Mouse (Mus musculus) heart, embryonic 11.5 days (tissue): ENCODE results near the gene Ucp3. TPM values are rescaled to one million over a fixed set of nuclear protein-coding genes. Genes with fewer than 3 reads are reported as not detected.

Experiments used
- ATAC-seq: fragments of 200-750 bp; cut with Nextera tagmentation; replicated peaks from 2 replicates; pipeline ENCODE4 v1.8.0; 2017; ENCODE audit warnings: moderate library complexity; ENCODE audit not compliant: insufficient number of reproducible peaks, low FRiP score, low TSS enrichment
- H3K27ac ChIP-seq: fragments of 300-500 bp; sonication (generic); 2 replicates; pipeline ENCODE4 v1.5.1; 2014; ENCODE audit warnings: mild to moderate bottlenecking, low read depth, low read length
- H3K27me3 ChIP-seq: fragments of 300-500 bp; sonication (generic); 2 replicates; pipeline ENCODE4 v1.6.1; 2014; ENCODE audit warnings: mild to moderate bottlenecking, low read length, mixed read lengths; ENCODE audit not compliant: control insufficient read depth, insufficient read depth
- H3K36me3 ChIP-seq: fragments of 300-500 bp; sonication (generic); 2 replicates; pipeline ENCODE4 v1.6.1; 2014; ENCODE audit warnings: mild to moderate bottlenecking, low read length, moderate library complexity, mixed read lengths; ENCODE audit not compliant: control insufficient read depth, insufficient read depth
- H3K4me1 ChIP-seq: fragments of 300-500 bp; sonication (generic); 2 replicates; pipeline ENCODE4 v1.6.1; 2014; ENCODE audit warnings: low read length; ENCODE audit not compliant: control insufficient read depth, insufficient read depth
- H3K4me2 ChIP-seq: fragments of 300-500 bp; sonication (generic); 2 replicates; pipeline ENCODE4 v1.6.1; 2014; ENCODE audit warnings: mild to moderate bottlenecking, moderate library complexity
- H3K4me3 ChIP-seq: fragments of 300-500 bp; sonication (generic); 2 replicates; pipeline ENCODE4 v1.5.1; 2014; ENCODE audit warnings: low read depth, low read length
- H3K9ac ChIP-seq: fragments of 300-500 bp; sonication (generic); 2 replicates; pipeline ENCODE4 v1.6.1; 2014; ENCODE audit warnings: mild to moderate bottlenecking, low read depth, low read length, moderate library complexity
- H3K9me3 ChIP-seq: fragments of 300-500 bp; sonication (generic); replicated peaks from 2 replicates; pipeline ENCODE4 v1.6.1; 2016; ENCODE audit warnings: low read length; ENCODE audit not compliant: control insufficient read depth
- WGBS: fragments of 180-500 bp; shearing (Covaris S2); extraction: QIAGEN DNeasy Blood & Tissue Kit; methylation state at CpG from one replicate; pipeline ENCODE4 v1.1.7; 2014; ENCODE audit not compliant: insufficient replicate concordance; 5-methylcytosine and 5-hydroxymethylcytosine counted together
- polyA plus RNA-seq: library from polyadenylated mRNA; unstranded; fragments of >200 nt; fragmentation: Nextera tagmentation; extraction: Ambion mirVana; gene quantifications from 2 replicates; pipeline ENCODE4 v1.2.1, GENCODE M21; 2014

The Ucp3 gene
- polyA plus RNA-seq, 1 experiment from 2014 or later: not detected

DNA sequence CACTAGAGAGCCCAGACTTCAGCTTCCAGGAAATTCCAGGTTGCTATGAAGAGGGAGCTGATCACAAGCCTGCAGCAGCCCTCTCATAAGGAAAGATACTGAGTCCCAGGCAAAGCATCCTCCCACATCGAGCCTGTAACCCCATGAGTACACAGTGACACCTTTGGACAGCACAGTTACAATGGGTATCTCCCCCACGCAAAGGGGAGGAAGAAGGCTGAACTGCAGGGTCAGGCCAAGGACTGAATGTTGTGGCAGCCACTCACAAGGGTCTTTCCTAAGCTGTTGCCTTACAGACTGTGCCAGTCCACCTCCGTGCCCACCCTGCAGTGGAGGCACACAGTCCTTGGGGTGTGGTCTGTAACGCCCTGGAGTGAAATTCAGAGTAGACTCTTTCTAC is 33.7 kb downstream of the Ucp3 start:
- 87% methylated on average over 4 of the region's 4 CpGs for WGBS
- ATAC-seq: no peak
- no peaks in the 10 kb centered on the region for H3K27me3 ChIP-seq

DNA sequence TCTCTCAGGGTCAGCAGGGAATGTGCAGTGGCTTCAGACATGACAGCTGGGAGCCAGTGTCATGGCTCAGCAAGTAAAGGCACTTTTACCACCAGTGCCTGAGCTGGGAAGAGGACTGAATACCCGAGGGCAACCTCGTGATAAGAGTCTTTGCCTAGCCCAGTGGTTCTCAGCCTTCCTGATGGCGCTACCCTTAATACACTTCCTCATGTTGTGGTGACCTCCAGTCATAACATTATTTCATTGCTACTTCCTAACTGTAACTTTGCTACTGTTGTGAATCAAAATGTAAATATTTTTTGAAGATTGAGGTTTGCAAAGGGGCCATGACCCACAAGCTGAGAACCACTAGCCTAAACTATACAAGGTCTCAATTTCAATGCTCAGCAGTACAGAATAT is 35.9 kb downstream of the Ucp3 start:
- no peaks in the 10 kb centered on the region for H3K36me3 ChIP-seq
- no peak overlapping the region for H3K27ac ChIP-seq
- WGBS: 46% methylated on average over 3 of the region's 3 CpGs
- no peaks in the 10 kb centered on the region for H3K27me3 ChIP-seq
- no peak overlapping the region for H3K4me3 ChIP-seq
- H3K9ac ChIP-seq: no peak overlapping the region
- no peaks in the 10 kb centered on the region for H3K9me3 ChIP-seq
- no peaks in the 10 kb centered on the region for H3K4me1 ChIP-seq
- H3K4me2 ChIP-seq: no peak overlapping the region
- ATAC-seq: no peak

More for the DNA sequence above, 33.7 kb downstream of the Ucp3 start:
- Histone ChIP-seq H3K9me3 (no peaks in the 10 kb centered on the region), H3K4me3 (no peak overlapping the region), H3K4me2 (no peak overlapping the region), H3K4me1 (no peaks in the 10 kb centered on the region; the same call in 1 of the 2 replicates), H3K27ac (no peak overlapping the region), H3K36me3 (no peaks in the 10 kb centered on the region; the same call in 1 of the 2 replicates), H3K9ac (no peak overlapping the region)

DNA sequence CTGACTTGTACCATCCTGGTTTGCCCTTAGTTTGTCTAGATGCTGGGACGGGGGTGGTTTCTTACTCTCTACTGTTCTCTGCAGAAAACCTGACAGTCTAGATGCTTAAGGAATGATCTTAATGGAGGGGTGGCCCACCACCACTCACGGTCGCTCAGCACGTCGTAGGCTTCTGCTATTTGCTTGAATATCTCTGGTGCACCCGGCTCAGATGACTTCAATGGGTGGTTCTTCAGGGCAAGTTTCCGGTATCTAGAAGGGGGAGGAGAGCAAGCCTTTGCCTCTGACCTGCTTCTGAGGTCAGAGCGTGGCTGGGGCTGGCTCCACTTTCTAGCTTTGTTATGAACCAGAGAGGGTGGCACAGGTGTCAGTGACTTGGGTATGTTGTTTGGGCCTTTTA is 38.8 kb downstream of the Ucp3 start:
- Histone ChIP-seq H3K27me3 (no peaks in the 10 kb centered on the region), H3K36me3 (no peaks in the 10 kb centered on the region), H3K4me3 (no peak overlapping the region), H3K9me3 (no peaks in the 10 kb centered on the region), H3K27ac (no peak overlapping the region), H3K4me2 (no peak overlapping the region), H3K9ac (no peak overlapping the region), H3K4me1 (no peaks in the 10 kb centered on the region)
- ATAC-seq: no peak
- WGBS: 57% methylated on average over 8 of the region's 8 CpGs

DNA sequence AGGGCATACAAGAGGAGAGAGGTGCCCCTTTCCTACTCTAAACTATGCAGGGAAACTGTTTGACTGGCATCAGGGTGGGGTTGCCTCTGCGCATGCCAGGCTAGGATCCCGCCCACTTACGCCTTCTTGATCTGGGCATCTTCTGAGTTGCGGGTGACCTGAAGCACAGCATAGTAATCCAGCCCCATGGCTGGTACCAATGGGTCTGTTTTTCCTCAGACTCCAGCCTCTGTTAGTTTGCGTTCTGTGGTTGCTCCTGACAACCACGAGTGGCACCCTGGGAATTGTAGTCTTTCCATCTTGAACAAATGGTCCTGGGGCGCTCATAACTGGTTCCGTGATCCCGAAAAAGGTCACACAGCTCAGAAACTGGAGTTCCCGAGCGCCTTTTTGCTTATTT is 41.8 kb downstream of the Ucp3 start, which contains the start of gene Dnajb13:
TSS of gene Dnajb13 (minus strand) at position 388 of the 400 bp plus-strand sequence.
- Histone ChIP-seq H3K4me1 (no peaks in the 10 kb centered on the region), H3K9ac (no peak within 1 kb of the TSS), H3K27ac (no peak within 1 kb of the TSS), H3K9me3 (no peaks in the 10 kb centered on the region), H3K4me2 (0 out of 2 replicates have a peak within 1 kb of the TSS, but pooled peaks have one; percentile 9), H3K4me3 (no peak within 1 kb of the TSS), H3K27me3 (no peaks in the 10 kb centered on the region), H3K36me3 (no peaks in the 10 kb centered on the region)
- WGBS: 47% methylated on average over 11 of the region's 11 CpGs
- ATAC-seq: no peak

DNA sequence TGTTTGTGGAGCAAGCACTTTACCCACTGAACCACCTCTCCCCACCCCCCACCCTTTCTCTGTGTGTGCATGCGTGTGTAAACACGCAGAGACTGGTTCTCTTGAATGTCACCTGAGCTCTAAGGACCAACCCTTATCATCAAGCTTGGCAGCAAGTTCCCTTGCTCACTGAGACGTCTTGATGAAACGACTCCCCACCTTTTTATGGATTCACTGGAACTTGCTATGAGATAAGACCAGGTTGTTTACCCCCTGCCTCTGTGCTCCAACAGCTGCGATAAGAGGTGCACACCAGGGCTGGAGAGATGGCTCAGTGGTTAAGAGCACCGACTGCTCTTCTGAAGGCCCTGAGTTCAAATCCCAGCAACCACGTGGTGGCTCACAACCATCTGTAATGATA is 47.4 kb downstream of the Ucp3 start:
- Histone ChIP-seq H3K4me3 (no peak overlapping the region), H3K4me1 (no peaks in the 10 kb centered on the region), H3K9me3 (no peaks in the 10 kb centered on the region), H3K27ac (no peak overlapping the region), H3K27me3 (no peaks in the 10 kb centered on the region), H3K36me3 (no peaks in the 10 kb centered on the region), H3K4me2 (no peak overlapping the region), H3K9ac (no peak overlapping the region)
- 59% methylated on average over 7 of the region's 7 CpGs for WGBS
- ATAC-seq: no peak

DNA sequence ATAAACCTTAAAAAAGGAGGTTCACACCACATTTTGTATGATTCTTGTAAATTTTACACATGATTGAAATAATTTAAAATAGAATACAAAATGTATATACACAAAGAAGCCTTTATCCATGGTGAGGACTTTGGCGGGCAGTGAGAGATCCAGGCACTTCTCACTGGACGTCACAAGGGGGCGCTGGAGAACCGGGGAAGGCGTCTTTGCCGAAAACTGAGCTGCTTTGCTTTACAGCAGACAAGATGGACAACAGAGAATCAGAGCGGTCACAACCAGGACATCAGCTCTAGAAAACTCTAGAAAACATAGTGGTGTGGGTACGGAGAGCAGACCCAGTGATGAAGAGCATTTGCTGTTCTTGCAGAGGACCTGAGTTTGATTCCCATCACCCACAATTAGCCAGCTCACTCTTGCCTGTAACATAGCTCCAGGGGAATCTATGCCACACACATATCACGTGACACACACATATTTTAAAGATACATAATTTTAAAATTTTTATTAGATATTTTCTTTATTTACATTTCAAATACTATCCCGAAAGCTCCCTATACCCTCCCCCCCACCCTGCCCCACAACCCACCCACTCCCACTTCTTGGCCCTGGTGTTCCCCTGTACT is 48.0 kb downstream of the Ucp3 start:
- Histone ChIP-seq H3K4me3 (no peak overlapping the region), H3K9ac (no peak overlapping the region), H3K27ac (no peak overlapping the region), H3K4me2 (peak overlapping the region; percentile 27), H3K9me3 (no peaks in the 10 kb centered on the region), H3K27me3 (no peaks in the 10 kb centered on the region), H3K4me1 (no peaks in the 10 kb centered on the region), H3K36me3 (no peaks in the 10 kb centered on the region)
- no peak; the same call in 1 of the 2 replicates for ATAC-seq
- WGBS: 25% methylated on average over 10 of the region's 10 CpGs

DNA sequence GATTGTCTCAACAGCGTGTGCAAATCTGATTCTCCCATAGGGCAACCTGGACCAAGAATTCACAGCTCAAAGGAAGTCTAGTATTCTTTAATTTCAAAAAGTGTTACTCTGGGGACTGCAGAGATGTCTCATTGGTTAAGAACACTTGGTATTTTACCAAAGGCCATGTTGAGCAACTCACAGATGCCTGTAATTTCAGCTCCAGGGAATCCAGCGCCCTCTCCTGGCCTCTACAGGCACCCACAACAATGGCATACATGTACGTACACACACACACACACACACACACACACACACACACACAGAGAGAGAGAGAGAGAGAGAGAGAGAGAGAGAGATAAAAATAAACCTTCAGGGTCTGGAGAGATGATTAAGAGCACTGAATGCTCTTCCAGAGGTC is 49.4 kb downstream of the Ucp3 start:
- Histone ChIP-seq H3K27me3 (no peaks in the 10 kb centered on the region), H3K4me2 (no peak overlapping the region), H3K4me1 (no peaks in the 10 kb centered on the region), H3K9ac (no peak overlapping the region), H3K4me3 (no peak overlapping the region), H3K9me3 (no peaks in the 10 kb centered on the region), H3K36me3 (no peaks in the 10 kb centered on the region), H3K27ac (no peak overlapping the region)
- no peak for ATAC-seq
- 61% methylated on average over 3 of the region's 3 CpGs for WGBS

DNA sequence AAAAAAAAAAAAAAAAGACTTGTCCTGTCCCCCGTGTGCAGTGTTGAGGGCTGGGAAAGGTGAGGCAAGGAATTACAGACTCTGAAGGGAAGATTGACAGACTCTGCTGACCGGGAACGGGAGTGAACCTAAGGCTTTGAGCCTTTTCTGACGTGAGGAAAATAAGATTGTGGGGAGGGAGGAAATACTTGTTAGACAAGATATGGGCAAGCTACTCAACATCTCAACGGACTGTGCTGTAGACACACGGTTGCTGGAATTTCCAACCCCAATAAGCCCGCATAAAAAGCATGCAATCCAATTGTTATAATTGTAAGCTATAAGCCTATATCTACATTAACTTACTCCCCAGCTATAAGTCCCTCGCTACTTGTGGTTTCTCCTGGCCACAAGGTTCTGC is 51.9 kb downstream of the Ucp3 start:
- no peak overlapping the region for H3K9ac ChIP-seq
- WGBS: 55% methylated on average over 8 of the region's 8 CpGs
- H3K4me1 ChIP-seq: no peaks in the 10 kb centered on the region
- ATAC-seq: no peak
- H3K36me3 ChIP-seq: no peaks in the 10 kb centered on the region
- H3K27ac ChIP-seq: no peak overlapping the region
- no peaks in the 10 kb centered on the region for H3K27me3 ChIP-seq
- no peak overlapping the region for H3K4me3 ChIP-seq
- H3K9me3 ChIP-seq: no peaks in the 10 kb centered on the region
- H3K4me2 ChIP-seq: no peak overlapping the region

DNA sequence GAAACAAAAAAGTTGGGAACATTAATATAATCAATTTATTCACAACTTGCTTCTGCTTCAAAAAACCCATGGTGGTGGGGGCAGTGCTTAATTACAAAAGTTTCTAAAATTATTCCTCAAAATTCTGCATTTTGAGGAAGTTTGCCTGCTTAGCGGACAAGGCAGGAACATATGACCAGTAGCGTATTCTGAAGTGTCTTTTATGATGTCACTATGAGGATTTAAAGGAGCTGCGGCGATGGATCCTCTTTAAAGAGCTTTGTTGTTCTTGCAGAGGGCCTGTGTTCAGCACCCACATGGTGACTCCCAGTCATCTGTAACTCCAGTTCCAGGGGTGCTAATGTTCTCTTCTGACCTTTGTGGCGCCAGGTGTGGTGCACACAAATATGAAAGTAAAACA is 58.0 kb downstream of the Ucp3 start:
- Histone ChIP-seq H3K4me2 (no peak overlapping the region), H3K36me3 (no peaks in the 10 kb centered on the region), H3K27ac (no peak overlapping the region), H3K4me3 (no peak overlapping the region), H3K4me1 (no peaks in the 10 kb centered on the region), H3K27me3 (no peaks in the 10 kb centered on the region), H3K9me3 (no peaks in the 10 kb centered on the region), H3K9ac (no peak overlapping the region)
- no peak for ATAC-seq
- WGBS: 86% methylated on average over 5 of the region's 5 CpGs
